Mouse (Mus musculus) urinary bladder, postnatal 25 days (tissue): Measurements from ENCODE around the gene Dtd1.
A peak's percentile ranks its signal among the peaks of the same experiment; 100 is the strongest.

Experiments used
- DNase-seq: peaks from one replicate; pipeline ENCODE4 v3.0.0; 2022; ENCODE audit warnings: low spot score

Gene Dtd1

GRCm38 (mm10) chr2:144715211-144715768 is 115.6 kb downstream of the Dtd1 start:
- no peak for DNase-seq

- no peak for DNase-seq
Measured at GRCm38 (mm10) chr2:144716248-144716647, 116.6 kb downstream of the Dtd1 start.

GRCm38 (mm10) chr2:144718273-144718672 is 118.6 kb downstream of the Dtd1 start:
- no peak for DNase-seq

GRCm38 (mm10) chr2:144719294-144719693 is 119.6 kb downstream of the Dtd1 start:
- no peak for DNase-seq

- DNase-seq = no peak
Measured at GRCm38 (mm10) chr2:144719718-144720117, 120.0 kb downstream of the Dtd1 start.

- no peak for DNase-seq
Measured at GRCm38 (mm10) chr2:144720407-144720959, 120.8 kb downstream of the Dtd1 start.

GRCm38 (mm10) chr2:144724679-144725078 is 125.0 kb downstream of the Dtd1 start:
- no peak for DNase-seq

- DNase-seq = no peak
Measured at GRCm38 (mm10) chr2:144727136-144727535, 127.4 kb downstream of the Dtd1 start.

- DNase-seq = no peak
Measured at GRCm38 (mm10) chr2:144729776-144730175, 130.1 kb downstream of the Dtd1 start.

GRCm38 (mm10) chr2:144738161-144738560 is 138.5 kb downstream of the Dtd1 start:
- DNase-seq = no peak

- DNase-seq = no peak
Measured at GRCm38 (mm10) chr2:144738576-144738975, 138.9 kb downstream of the Dtd1 start.

GRCm38 (mm10) chr2:144740577-144740997 is 140.9 kb downstream of the Dtd1 start:
- DNase-seq = peak; percentile 26

GRCm38 (mm10) chr2:144741973-144742372 is 142.3 kb downstream of the Dtd1 start:
- no peak for DNase-seq

GRCm38 (mm10) chr2:144743316-144743715 is 143.6 kb downstream of the Dtd1 start:
- no peak for DNase-seq

GRCm38 (mm10) chr2:144745266-144745665 is 145.6 kb downstream of the Dtd1 start:
- no peak for DNase-seq

GRCm38 (mm10) chr2:144746046-144746783 is 146.5 kb downstream of the Dtd1 start:
- no peak for DNase-seq

- DNase-seq = no peak
Measured at GRCm38 (mm10) chr2:144753604-144754003, 153.9 kb downstream of the Dtd1 start.

GRCm38 (mm10) chr2:144755016-144755415 is 155.3 kb downstream of the Dtd1 start:
- no peak for DNase-seq

- DNase-seq = no peak
Measured at GRCm38 (mm10) chr2:144760666-144761065, 161.0 kb downstream of the Dtd1 start.

GRCm38 (mm10) chr2:144763706-144764105 is 164.0 kb downstream of the Dtd1 start:
- no peak for DNase-seq

GRCm38 (mm10) chr2:144764116-144764788 is 164.6 kb downstream of the Dtd1 start:
- no peak for DNase-seq

GRCm38 (mm10) chr2:144765219-144765618 is 165.5 kb downstream of the Dtd1 start:
- DNase-seq = no peak
